In the genomic region with DNA sequence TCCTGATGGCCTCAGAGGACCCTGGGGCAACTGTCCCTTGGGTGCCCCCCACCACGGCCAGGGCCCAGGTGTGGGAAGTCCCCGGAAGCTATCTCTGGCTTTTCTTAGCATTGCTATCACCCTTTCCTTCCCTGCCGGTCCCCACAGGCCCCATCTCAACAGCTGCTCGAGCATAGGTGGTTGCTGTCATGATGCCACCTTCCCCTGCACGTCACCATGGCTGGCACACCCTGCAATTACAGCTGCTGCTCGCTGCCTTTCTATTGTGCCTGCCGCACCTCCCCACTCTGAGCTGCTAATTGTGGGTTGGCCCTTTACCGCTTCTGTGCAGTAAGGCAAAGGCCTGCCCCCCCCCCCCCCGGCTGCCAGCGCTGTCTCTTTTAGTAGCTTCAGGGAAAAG, we compare ENCODE assay signal across 11 mouse cellular contexts.
DNase-seq lines count a peak whose midpoint lies in the region; ATAC-seq and TF ChIP-seq lines count a peak whose summit lies in the region.
"Had no signal": no experiment of that assay in that cellular context is flagged by ENCODE, and none has a peak within 500 bp of the region (broad histone marks: within the 10 kb centered on the region; RNA-seq: fewer than 3 reads in every experiment).

No protein-coding gene starts in this region.

- TF ChIP-seq POLR2A in olfactory bulb, adult 2 months (IDR thresholded peaks at IDR 0.05; ENCODE audit: insufficient read depth, low read depth, low read length), result no peak

- H3K4me3 ChIP-seq in embryonic facial prominence, embryonic 14.5 days (ENCODE audit: low read depth, low read length), result no peak overlapping the region
- H3K4me3 ChIP-seq in embryonic facial prominence, embryonic 10.5 days, result no peak overlapping the region
- no peak overlapping the region for H3K4me3 ChIP-seq in hindbrain, embryonic 15.5 days
- H3K4me3 ChIP-seq in olfactory bulb, adult 2 months (ENCODE audit: insufficient read depth, low read depth, low read length), result no peak overlapping the region
- H3K4me3 ChIP-seq: heart, embryonic 13.5 days had no signal

- 30% methylated on average over 8 of the region's 10 CpGs for WGBS in embryonic facial prominence, embryonic 14.5 days
- 40% methylated on average over 9 of the region's 10 CpGs for WGBS in embryonic facial prominence, embryonic 10.5 days
- 28% methylated on average over 8 of the region's 10 CpGs for whole genome bisulfite sequencing in hindbrain, embryonic 15.5 days
- WGBS in olfactory bulb, adult 2 months, result 14% methylated on average over 9 of the region's 10 CpGs

- no peaks in the 10 kb centered on the region for H3K27me3 ChIP-seq in embryonic facial prominence, embryonic 14.5 days (replicated peaks; ENCODE audit: control insufficient read depth, insufficient read depth, low read length)
- H3K27me3 ChIP-seq in embryonic facial prominence, embryonic 10.5 days (replicated peaks; ENCODE audit: low read depth, poor library complexity, severe bottlenecking), result peaks cover 35% of the 10 kb centered on the region; the same call in 1 of the 2 replicates
- no peaks in the 10 kb centered on the region for H3K27me3 ChIP-seq in hindbrain, embryonic 15.5 days
- H3K27me3 ChIP-seq: heart, embryonic 13.5 days had no signal

- peaks cover 8% of the 10 kb centered on the region for H3K4me1 ChIP-seq in embryonic facial prominence, embryonic 14.5 days (ENCODE audit: control insufficient read depth, insufficient read depth, low read length)
- peaks cover 39% of the 10 kb centered on the region for H3K4me1 ChIP-seq in embryonic facial prominence, embryonic 10.5 days
- H3K4me1 ChIP-seq in hindbrain, embryonic 15.5 days (replicated peaks), result peaks cover 14% of the 10 kb centered on the region
- peaks cover 47% of the 10 kb centered on the region for H3K4me1 ChIP-seq in olfactory bulb, adult 2 months (ENCODE audit: control insufficient read depth, insufficient read depth, low read length)

- H3K27ac ChIP-seq in embryonic facial prominence, embryonic 14.5 days (replicated peaks; ENCODE audit: low read depth, low read length), result no peak overlapping the region
- no peak overlapping the region for H3K27ac ChIP-seq in embryonic facial prominence, embryonic 10.5 days (replicated peaks)
- no peak overlapping the region; the same call in 1 of the 2 replicates for H3K27ac ChIP-seq in hindbrain, embryonic 15.5 days (replicated peaks)
- peak overlapping the region; percentile 89 for H3K27ac ChIP-seq in olfactory bulb, adult 2 months (ENCODE audit: insufficient read depth, low read depth, low read length)
- H3K27ac ChIP-seq: heart, embryonic 13.5 days; macrophage had no signal

- intact Hi-C loops in heart, postnatal 36 days (cut with DNase I), result no loop called here

- DNase-seq in embryonic facial prominence, embryonic 14.5 days (ENCODE audit: low spot score), result peak; percentile 67
- no peak for DNase-seq in embryonic facial prominence, embryonic 10.5 days (ENCODE audit: low spot score)
- DNase-seq in brain, adult 2 months (ENCODE audit: low read depth, low spot score), result peak; percentile 88
- DNase-seq in layer of hippocampus, adult 9-10 months (ENCODE audit: low spot score), result no peak
- DNase-seq in heart, postnatal 36 days, result no peak
- DNase-seq: kidney, postnatal 25 days had no signal

- H3K9ac ChIP-seq in embryonic facial prominence, embryonic 14.5 days (ENCODE audit: low read depth, low read length), result no peak overlapping the region
- H3K9ac ChIP-seq in hindbrain, embryonic 15.5 days, result no peak overlapping the region
- H3K9ac ChIP-seq: heart, embryonic 13.5 days had no signal

- no peak overlapping the region for H3K4me2 ChIP-seq in embryonic facial prominence, embryonic 14.5 days (ENCODE audit: low read depth, low read length)
- H3K4me2 ChIP-seq in hindbrain, embryonic 15.5 days, result peak overlapping the region; percentile 26; the same call in 1 of the 2 replicates
- H3K4me2 ChIP-seq: heart, embryonic 13.5 days had no signal

- H3K9me3 ChIP-seq in embryonic facial prominence, embryonic 14.5 days (ENCODE audit: control insufficient read depth, low read length), result no peaks in the 10 kb centered on the region
- H3K9me3 ChIP-seq in embryonic facial prominence, embryonic 10.5 days, result no peaks in the 10 kb centered on the region
- no peaks in the 10 kb centered on the region for H3K9me3 ChIP-seq in hindbrain, embryonic 15.5 days
- H3K9me3 ChIP-seq: heart, embryonic 13.5 days had no signal

- H3K36me3 ChIP-seq in embryonic facial prominence, embryonic 14.5 days (ENCODE audit: control insufficient read depth, insufficient read depth, low read length), result no peaks in the 10 kb centered on the region
- H3K36me3 ChIP-seq in embryonic facial prominence, embryonic 10.5 days (replicated peaks), result no peaks in the 10 kb centered on the region
- no peaks in the 10 kb centered on the region for H3K36me3 ChIP-seq in hindbrain, embryonic 15.5 days
- H3K36me3 ChIP-seq: heart, embryonic 13.5 days had no signal

- no peak for TF ChIP-seq CTCF in olfactory bulb, adult 2 months (IDR thresholded peaks at IDR 0.05; ENCODE audit: insufficient read depth, low read depth, low read length)

- peak; percentile 70 for ATAC-seq in embryonic facial prominence, embryonic 14.5 days (ENCODE audit: low read depth)
- peak; percentile 35; the same call in 1 of the 2 replicates for ATAC-seq in hindbrain, embryonic 15.5 days (ENCODE audit: low FRiP score, low read depth)
- no peak for ATAC-seq in granulocyte monocyte progenitor cell, adult 5-6 weeks (replicated peaks; ENCODE audit: poor library complexity, severe bottlenecking)

Comparison
In these comparisons a context has a peak if more than half of its experiments do, and no peak if none do; other contexts are left out.
1. DNase-seq: peak in embryonic facial prominence, embryonic 14.5 days (single experiment) and brain, adult 2 months (single experiment); none in embryonic facial prominence, embryonic 10.5 days (single experiment), layer of hippocampus, adult 9-10 months (single experiment) and heart, postnatal 36 days (0 of 2).